Mouse (Mus musculus): ENCODE measurements around the gene Itga2b. TPM values are rescaled to one million over a fixed set of nuclear protein-coding genes. Genes with fewer than 3 reads are reported as not detected.

Itga2b gene
- polyA plus RNA-seq, 1 experiment from 2014 or later: 5.8 TPM

GRCm38 (mm10) chr11:102429551-102429950 lies 40.4 kb downstream of the Itga2b start:
- Histone ChIP-seq H3K36me3 (ENCODE audit: control insufficient read depth, insufficient read depth, low read length) (peaks cover 6% of the 10 kb centered on the region), H3K9me3 (ENCODE audit: control insufficient read depth, low read length) (no peaks in the 10 kb centered on the region), H3K27me3 (ENCODE audit: control insufficient read depth, insufficient read depth, low read length) (no peaks in the 10 kb centered on the region; the same call in 1 of the 2 replicates), H3K4me1 (ENCODE audit: control insufficient read depth, insufficient read depth, low read length) (peaks cover 16% of the 10 kb centered on the region), H3K4me2 (replicated peaks; ENCODE audit: low read depth, low read length) (peak overlapping the region; percentile 89), H3K4me3 (ENCODE audit: low read length) (peak overlapping the region; percentile 65), H3K9ac (ENCODE audit: low read depth, low read length) (peak overlapping the region; percentile 60; the same call in 1 of the 2 replicates), H3K27ac (ENCODE audit: low read depth, low read length) (no peak overlapping the region)
- no peak for ATAC-seq (ENCODE audit: low FRiP score, low TSS enrichment)
- 42% methylated on average over 3 of the region's 3 CpGs for WGBS

- no peaks in the 10 kb centered on the region for H3K9me3 ChIP-seq (ENCODE audit: control insufficient read depth, low read length)
- H3K4me1 ChIP-seq (ENCODE audit: control insufficient read depth, insufficient read depth, low read length): peaks cover 16% of the 10 kb centered on the region
- H3K36me3 ChIP-seq (ENCODE audit: control insufficient read depth, insufficient read depth, low read length): peaks cover 5% of the 10 kb centered on the region; the same call in 1 of the 2 replicates
- no peaks in the 10 kb centered on the region; the same call in 1 of the 2 replicates for H3K27me3 ChIP-seq (ENCODE audit: control insufficient read depth, insufficient read depth, low read length)
- H3K27ac ChIP-seq (ENCODE audit: low read depth, low read length): no peak overlapping the region
- no peak for ATAC-seq (ENCODE audit: low FRiP score, low TSS enrichment)
- no peak overlapping the region for H3K9ac ChIP-seq (ENCODE audit: low read depth, low read length)
- H3K4me3 ChIP-seq (ENCODE audit: low read length): peak overlapping the region; percentile 65; the same call in 1 of the 2 replicates
- 64% methylated on average over 8 of the region's 8 CpGs for WGBS
- H3K4me2 ChIP-seq (replicated peaks; ENCODE audit: low read depth, low read length): peak overlapping the region; percentile 89; the same call in 1 of the 2 replicates
These were observed 40.9 kb downstream of the Itga2b start for GRCm38 (mm10) chr11:102428981-102429540.

- H3K9ac ChIP-seq (ENCODE audit: low read depth, low read length): no peak overlapping the region
- no peak overlapping the region for H3K27ac ChIP-seq (ENCODE audit: low read depth, low read length)
- no peak overlapping the region for H3K4me3 ChIP-seq (ENCODE audit: low read length)
- 0 out of 2 replicates have a peak, but pooled peaks cover 7% of the 10 kb centered on the region for H3K4me1 ChIP-seq (ENCODE audit: control insufficient read depth, insufficient read depth, low read length)
- H3K27me3 ChIP-seq (ENCODE audit: control insufficient read depth, insufficient read depth, low read length): no peaks in the 10 kb centered on the region; the same call in 1 of the 2 replicates
- H3K9me3 ChIP-seq (ENCODE audit: control insufficient read depth, low read length): no peaks in the 10 kb centered on the region
- WGBS: 82% methylated on average over 8 of the region's 8 CpGs
- H3K4me2 ChIP-seq (replicated peaks; ENCODE audit: low read depth, low read length): no peak overlapping the region
- ATAC-seq (ENCODE audit: low FRiP score, low TSS enrichment): no peak
- no peaks in the 10 kb centered on the region for H3K36me3 ChIP-seq (ENCODE audit: control insufficient read depth, insufficient read depth, low read length)
These were observed 44.2 kb downstream of the Itga2b start for GRCm38 (mm10) chr11:102425555-102426316.

GRCm38 (mm10) chr11:102424666-102425065 lies 45.3 kb downstream of the Itga2b start:
- H3K9me3 ChIP-seq (ENCODE audit: control insufficient read depth, low read length): no peaks in the 10 kb centered on the region
- WGBS: 80% methylated on average over 6 of the region's 6 CpGs
- H3K4me3 ChIP-seq (ENCODE audit: low read length): no peak overlapping the region
- H3K4me1 ChIP-seq (ENCODE audit: control insufficient read depth, insufficient read depth, low read length): 0 out of 2 replicates have a peak, but pooled peaks cover 4% of the 10 kb centered on the region
- H3K4me2 ChIP-seq (replicated peaks; ENCODE audit: low read depth, low read length): no peak overlapping the region
- H3K27me3 ChIP-seq (ENCODE audit: control insufficient read depth, insufficient read depth, low read length): no peaks in the 10 kb centered on the region; the same call in 1 of the 2 replicates
- no peak for ATAC-seq (ENCODE audit: low FRiP score, low TSS enrichment)
- no peak overlapping the region for H3K27ac ChIP-seq (ENCODE audit: low read depth, low read length)
- H3K9ac ChIP-seq (ENCODE audit: low read depth, low read length): no peak overlapping the region
- no peaks in the 10 kb centered on the region for H3K36me3 ChIP-seq (ENCODE audit: control insufficient read depth, insufficient read depth, low read length)

- Histone ChIP-seq H3K36me3 (ENCODE audit: control insufficient read depth, insufficient read depth, low read length) (no peaks in the 10 kb centered on the region), H3K4me3 (ENCODE audit: low read length) (no peak overlapping the region), H3K27ac (ENCODE audit: low read depth, low read length) (no peak overlapping the region), H3K9ac (ENCODE audit: low read depth, low read length) (no peak overlapping the region), H3K4me1 (ENCODE audit: control insufficient read depth, insufficient read depth, low read length) (no peaks in the 10 kb centered on the region), H3K4me2 (replicated peaks; ENCODE audit: low read depth, low read length) (no peak overlapping the region), H3K9me3 (ENCODE audit: control insufficient read depth, low read length) (no peaks in the 10 kb centered on the region), H3K27me3 (ENCODE audit: control insufficient read depth, insufficient read depth, low read length) (no peaks in the 10 kb centered on the region)
- 24% methylated on average over 8 of the region's 8 CpGs for WGBS
- 0 out of 2 replicates have a peak, but pooled peaks have one; percentile 35 for ATAC-seq (ENCODE audit: low FRiP score, low TSS enrichment)
These were observed 48.4 kb downstream of the Itga2b start for GRCm38 (mm10) chr11:102421559-102421958.

- no peak for ATAC-seq (ENCODE audit: low FRiP score, low TSS enrichment)
- Histone ChIP-seq H3K27ac (ENCODE audit: low read depth, low read length) (no peak overlapping the region), H3K4me2 (replicated peaks; ENCODE audit: low read depth, low read length) (no peak overlapping the region), H3K36me3 (ENCODE audit: control insufficient read depth, insufficient read depth, low read length) (no peaks in the 10 kb centered on the region), H3K9ac (ENCODE audit: low read depth, low read length) (no peak overlapping the region), H3K4me3 (ENCODE audit: low read length) (no peak overlapping the region), H3K27me3 (ENCODE audit: control insufficient read depth, insufficient read depth, low read length) (no peaks in the 10 kb centered on the region), H3K9me3 (ENCODE audit: control insufficient read depth, low read length) (no peaks in the 10 kb centered on the region), H3K4me1 (ENCODE audit: control insufficient read depth, insufficient read depth, low read length) (no peaks in the 10 kb centered on the region)
These were observed 51.0 kb downstream of the Itga2b start for GRCm38 (mm10) chr11:102418887-102419286.

GRCm38 (mm10) chr11:102417160-102417559 lies 52.8 kb downstream of the Itga2b start:
- ATAC-seq (ENCODE audit: low FRiP score, low TSS enrichment): no peak
- Histone ChIP-seq H3K4me3 (ENCODE audit: low read length) (no peak overlapping the region), H3K9ac (ENCODE audit: low read depth, low read length) (no peak overlapping the region), H3K4me2 (replicated peaks; ENCODE audit: low read depth, low read length) (no peak overlapping the region), H3K9me3 (ENCODE audit: control insufficient read depth, low read length) (no peaks in the 10 kb centered on the region), H3K27ac (ENCODE audit: low read depth, low read length) (no peak overlapping the region), H3K27me3 (ENCODE audit: control insufficient read depth, insufficient read depth, low read length) (no peaks in the 10 kb centered on the region), H3K36me3 (ENCODE audit: control insufficient read depth, insufficient read depth, low read length) (no peaks in the 10 kb centered on the region), H3K4me1 (ENCODE audit: control insufficient read depth, insufficient read depth, low read length) (no peaks in the 10 kb centered on the region)
- WGBS: 92% methylated on average over 1 of the region's 1 CpGs

- Histone ChIP-seq H3K4me2 (replicated peaks; ENCODE audit: low read depth, low read length) (no peak overlapping the region), H3K27me3 (ENCODE audit: control insufficient read depth, insufficient read depth, low read length) (no peaks in the 10 kb centered on the region), H3K9ac (ENCODE audit: low read depth, low read length) (no peak overlapping the region), H3K4me1 (ENCODE audit: control insufficient read depth, insufficient read depth, low read length) (no peaks in the 10 kb centered on the region), H3K9me3 (ENCODE audit: control insufficient read depth, low read length) (no peaks in the 10 kb centered on the region), H3K4me3 (ENCODE audit: low read length) (no peak overlapping the region), H3K27ac (ENCODE audit: low read depth, low read length) (no peak overlapping the region), H3K36me3 (ENCODE audit: control insufficient read depth, insufficient read depth, low read length) (no peaks in the 10 kb centered on the region)
- WGBS: 77% methylated on average over 10 of the region's 10 CpGs
- ATAC-seq (ENCODE audit: low FRiP score, low TSS enrichment): no peak
These were observed 54.7 kb downstream of the Itga2b start for GRCm38 (mm10) chr11:102415034-102415802.

Measured in kidney, embryonic 14.5 days (tissue).